17 mouse cellular contexts compared by ENCODE assay signal in the genomic region with DNA sequence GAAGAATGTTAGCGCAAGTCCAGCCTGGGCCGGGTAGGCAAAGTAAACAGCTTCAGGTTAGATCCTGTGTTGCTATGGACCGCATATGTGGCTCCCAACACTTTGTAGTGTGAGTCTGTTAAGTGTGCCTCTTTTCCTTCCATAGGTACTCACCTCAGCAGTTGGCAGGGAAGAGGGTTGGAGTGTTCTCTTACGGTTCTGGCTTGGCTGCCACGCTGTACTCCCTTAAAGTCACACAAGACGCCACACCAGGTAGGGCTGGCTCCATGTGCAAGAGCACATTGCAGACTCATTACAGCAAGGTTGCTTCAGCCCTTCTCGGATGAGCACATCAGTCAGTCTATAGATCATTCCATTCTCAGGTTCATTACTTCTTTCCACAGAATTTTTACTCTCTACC.
"Had no signal": no experiment of that assay in that cellular context is flagged by ENCODE, and none has a peak within 500 bp of the region (broad histone marks: within the 10 kb centered on the region; RNA-seq: fewer than 3 reads in every experiment).

No protein-coding gene starts in this region.

- H3K9ac ChIP-seq: liver, embryonic 13.5 days; liver, embryonic 15.5 days; liver, postnatal 0 days; lung, embryonic 15.5 days; midbrain, embryonic 12.5 days; neural tube, embryonic 12.5 days; stomach, embryonic 15.5 days had no signal

- H3K4me1 ChIP-seq: liver, embryonic 13.5 days; lung, embryonic 15.5 days; midbrain, embryonic 10.5 days; midbrain, embryonic 12.5 days; neural tube, embryonic 12.5 days; stomach, embryonic 15.5 days had no signal

- H3K9me3 ChIP-seq: liver, embryonic 13.5 days; liver, embryonic 15.5 days; lung, embryonic 15.5 days; midbrain, embryonic 10.5 days; midbrain, embryonic 12.5 days; neural tube, embryonic 12.5 days; stomach, embryonic 15.5 days had no signal

- H3K4me2 ChIP-seq: liver, embryonic 13.5 days; liver, embryonic 15.5 days; lung, embryonic 15.5 days; midbrain, embryonic 12.5 days; neural tube, embryonic 12.5 days; stomach, embryonic 15.5 days had no signal

- ATAC-seq: liver, postnatal 0 days; midbrain, embryonic 16.5 days had no signal

- H3K4me3 ChIP-seq: liver, embryonic 13.5 days; liver, embryonic 15.5 days; lung, embryonic 15.5 days; midbrain, embryonic 10.5 days; midbrain, embryonic 12.5 days; neural tube, embryonic 12.5 days; stomach, embryonic 15.5 days had no signal

- H3K27me3 ChIP-seq: liver, embryonic 13.5 days; liver, embryonic 15.5 days; lung, embryonic 15.5 days; midbrain, embryonic 12.5 days; neural tube, embryonic 12.5 days; stomach, embryonic 15.5 days had no signal

- H3K27ac ChIP-seq: liver, embryonic 13.5 days; liver, embryonic 15.5 days; lung, embryonic 15.5 days; macrophage; midbrain, embryonic 10.5 days; midbrain, embryonic 12.5 days; neural tube, embryonic 12.5 days; stomach, embryonic 15.5 days; stomach, postnatal 0 days had no signal

- DNase-seq: liver, embryonic 13.5 days; liver, postnatal 0 days; lung, adult 2 months; midbrain, embryonic 14.5 days; right cerebral cortex, postnatal 14 days; thymus, adult 2 months; thymus, postnatal 25 days; thymus, postnatal 4 days had no signal
